Mouse (Mus musculus) forelimb bud, embryonic 11.5 days (tissue): ENCODE data around the gene Fga.

Experiments
- DNase-seq: peaks from one replicate; pipeline ENCODE4 v3.0.0-alpha.2; 2012; ENCODE audit warnings: low read depth, low spot score

Fga gene

DNA sequence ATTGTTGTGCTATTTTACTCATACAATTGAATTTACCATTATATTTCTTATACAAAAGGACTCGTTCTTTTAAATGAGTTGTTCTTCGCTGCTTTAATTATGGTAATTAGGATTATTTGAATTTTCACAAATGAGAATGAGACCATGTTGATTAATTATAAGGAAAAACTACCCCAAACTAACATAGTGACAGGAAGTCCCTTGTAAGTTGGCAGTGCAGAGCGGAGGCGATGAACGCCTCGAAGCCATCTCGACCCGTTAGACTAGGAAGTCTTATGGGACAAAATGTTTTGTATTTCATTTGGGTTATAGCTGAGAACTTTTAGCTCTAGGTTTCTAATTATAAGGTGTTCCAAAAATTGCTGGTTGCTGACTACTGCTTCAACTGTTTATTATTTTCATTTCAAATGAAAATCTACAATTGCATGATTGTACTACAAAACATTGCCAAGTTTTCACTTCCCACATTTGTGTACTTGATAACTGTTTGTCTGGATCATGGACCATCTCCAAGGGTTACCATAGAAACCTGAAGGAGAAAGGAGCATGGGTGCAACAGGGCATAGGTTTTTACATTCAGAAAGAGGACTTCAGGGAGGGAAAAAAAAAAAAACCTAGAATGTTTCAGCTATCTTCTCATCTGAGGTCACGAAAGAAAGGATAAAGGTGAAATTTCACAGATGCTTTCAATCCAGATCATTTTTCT is 1.8 kb downstream of the Fga start:
- DNase-seq: no peak

- no peak for DNase-seq
Measured at GRCm38 (mm10) chr3:83030331-83030730, 4.5 kb downstream of the Fga start.

DNA sequence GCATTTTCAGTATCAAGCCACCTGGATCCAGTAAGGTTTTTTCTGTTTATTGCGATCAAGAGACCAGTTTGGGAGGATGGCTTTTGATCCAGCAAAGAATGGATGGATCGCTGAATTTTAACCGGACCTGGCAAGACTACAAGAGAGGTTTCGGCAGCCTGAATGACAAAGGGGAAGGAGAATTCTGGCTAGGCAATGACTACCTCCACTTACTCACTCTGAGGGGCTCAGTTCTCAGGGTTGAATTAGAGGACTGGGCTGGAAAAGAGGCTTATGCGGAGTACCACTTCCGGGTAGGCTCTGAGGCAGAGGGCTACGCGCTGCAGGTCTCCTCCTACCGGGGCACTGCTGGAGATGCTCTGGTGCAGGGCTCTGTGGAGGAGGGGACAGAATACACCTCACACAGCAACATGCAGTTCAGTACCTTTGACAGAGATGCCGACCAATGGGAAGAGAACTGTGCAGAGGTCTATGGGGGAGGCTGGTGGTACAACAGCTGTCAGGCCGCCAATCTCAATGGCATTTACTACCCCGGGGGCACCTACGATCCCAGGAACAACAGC is 7.0 kb downstream of the Fga start:
- DNase-seq: no peak

- no peak for DNase-seq
Measured at GRCm38 (mm10) chr3:83033801-83034200, 7.9 kb downstream of the Fga start.

DNA sequence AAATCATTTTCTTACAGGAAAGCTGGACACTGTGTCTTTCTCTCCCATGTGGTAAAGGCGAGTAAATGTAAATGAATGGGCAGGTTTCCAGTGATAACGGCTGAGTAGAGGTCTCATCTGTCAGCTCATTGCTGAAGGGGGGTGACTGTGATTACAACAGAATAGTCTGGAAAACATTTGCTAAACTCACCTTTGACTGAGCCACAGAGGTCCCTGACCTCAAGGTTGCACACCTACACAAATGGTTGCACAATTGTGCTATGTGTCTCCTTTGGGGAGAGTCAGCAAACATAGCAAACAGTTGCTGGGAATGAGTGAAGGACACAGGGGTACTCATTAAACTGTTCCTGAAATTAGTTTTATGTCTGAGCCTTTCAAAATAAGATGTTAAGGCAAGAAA is 13.0 kb downstream of the Fga start:
- DNase-seq: no peak

- DNase-seq: no peak
Measured at GRCm38 (mm10) chr3:83039666-83040065, 13.8 kb downstream of the Fga start.

GRCm38 (mm10) chr3:83042451-83042850 is 16.6 kb downstream of the Fga start:
- DNase-seq: no peak

DNA sequence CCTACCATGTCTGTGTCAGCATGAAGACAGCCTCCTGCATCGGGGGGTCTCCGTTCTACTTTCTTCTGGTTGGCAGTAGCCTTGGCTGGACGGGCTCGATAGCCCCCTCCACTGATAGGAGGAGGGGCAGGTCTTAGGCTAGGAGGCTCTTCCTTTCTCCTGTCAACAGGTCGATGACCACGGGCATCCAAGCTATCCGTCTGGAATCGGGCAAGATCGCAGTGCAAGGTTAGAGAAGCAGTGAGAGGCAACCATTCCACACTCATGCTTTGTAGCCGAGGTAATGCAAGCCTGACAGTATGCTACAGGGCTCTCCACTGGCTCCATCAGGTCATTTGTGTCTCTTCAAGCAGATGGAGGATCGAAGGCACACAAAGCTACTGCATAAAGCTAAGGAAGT is 20.8 kb downstream of the Fga start:
- no peak for DNase-seq

DNA sequence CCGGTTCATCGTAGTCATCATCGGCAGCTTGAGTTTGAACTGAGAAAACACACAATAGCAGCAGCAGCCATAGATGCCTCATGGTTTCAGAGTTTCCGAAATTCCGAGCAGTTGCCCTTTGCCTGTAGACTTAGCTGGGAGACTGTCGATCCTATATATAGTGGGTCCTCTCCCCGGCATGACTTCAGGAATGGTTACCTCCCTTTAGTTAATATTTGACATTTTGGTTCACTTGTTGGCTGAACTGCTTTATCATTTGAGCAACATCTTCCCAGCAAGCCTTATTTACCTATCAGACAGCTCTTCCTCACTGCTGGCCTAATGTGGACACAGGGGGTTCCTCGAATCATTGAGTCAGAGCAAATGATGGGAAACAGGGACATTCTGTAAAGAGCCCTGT is 23.8 kb downstream of the Fga start, which contains the start of gene Fgb:
Fgb (minus strand) TSS at position 184 of the 400 bp plus-strand sequence.
- DNase-seq: no peak

DNA sequence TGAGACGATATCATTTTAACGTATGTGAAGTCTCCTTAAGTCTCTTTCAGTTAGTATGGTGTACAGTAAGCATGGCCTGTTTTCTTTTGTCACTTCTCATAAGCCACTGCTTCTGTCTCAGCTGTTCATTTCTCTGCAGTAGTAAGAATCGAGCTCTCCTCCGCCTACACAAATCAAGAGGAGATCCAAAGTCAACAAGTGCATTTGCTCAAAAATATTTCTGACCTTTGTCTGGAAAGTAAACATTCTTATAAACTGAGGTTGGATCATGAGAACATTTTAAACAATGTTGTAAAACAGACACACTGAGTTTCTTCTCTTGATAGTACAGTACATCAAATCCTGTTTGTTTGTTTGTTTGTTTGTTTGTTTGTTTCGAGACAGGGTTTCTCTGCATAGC is 24.8 kb downstream of the Fga start:
- no peak for DNase-seq

DNA sequence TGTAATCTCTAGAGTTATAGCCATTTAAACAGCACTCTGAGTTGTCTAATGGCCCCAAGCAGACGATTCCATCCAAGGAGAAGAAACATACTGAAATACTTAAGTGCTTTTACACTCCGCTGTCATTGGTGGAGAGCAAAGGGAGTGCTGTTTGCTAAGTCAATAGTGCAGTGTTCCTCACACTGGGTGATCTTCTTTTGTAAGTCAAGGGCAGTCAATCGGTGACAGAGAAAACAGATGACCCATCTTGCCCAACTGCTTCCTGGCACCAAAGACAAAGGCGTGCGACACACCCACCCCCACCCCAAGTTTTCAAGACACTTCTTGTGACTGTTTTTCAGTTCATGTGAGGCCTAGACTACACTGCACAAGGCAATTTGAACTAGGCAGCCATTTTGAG is 26.2 kb downstream of the Fga start:
- DNase-seq: no peak

DNA sequence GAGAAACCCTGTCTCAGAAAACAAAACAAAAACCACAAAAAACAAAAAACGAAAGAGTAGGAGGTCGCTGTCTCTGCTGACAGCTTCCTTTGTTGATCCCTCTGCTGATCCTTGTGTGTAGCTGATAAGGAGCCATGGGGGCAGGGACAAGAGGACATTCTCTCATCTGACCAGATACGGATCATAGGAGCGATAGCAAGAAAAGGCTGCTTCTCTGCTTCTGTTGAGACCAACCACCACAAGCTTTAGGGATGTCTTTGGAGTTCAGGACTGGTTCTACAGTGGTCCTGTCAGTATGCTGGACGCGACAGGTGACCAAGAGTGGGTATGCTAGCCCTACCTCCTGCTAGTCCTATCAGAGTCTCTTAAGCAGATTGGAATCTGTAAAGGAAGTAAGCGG is 27.2 kb downstream of the Fga start:
- no peak for DNase-seq

GRCm38 (mm10) chr3:83053758-83054157 is 27.9 kb downstream of the Fga start:
- no peak for DNase-seq

DNA sequence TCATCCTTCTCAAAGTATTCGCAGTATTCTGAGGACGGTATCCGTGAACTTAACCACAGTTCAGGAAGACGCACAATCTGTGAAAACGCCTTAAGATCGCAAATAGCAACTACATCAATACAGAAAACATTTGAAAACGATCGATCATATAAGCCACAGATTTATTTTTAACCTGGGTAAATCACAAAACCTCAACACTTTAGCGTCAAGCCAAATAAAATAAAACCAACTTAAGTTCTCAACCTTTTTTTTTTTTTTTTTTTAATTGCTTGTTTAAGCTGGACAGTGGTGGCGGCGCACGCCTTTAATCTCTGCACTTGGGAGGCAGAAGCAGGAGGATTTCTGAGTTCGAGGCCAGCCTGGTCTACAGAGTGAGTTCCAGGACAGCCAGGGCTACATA is 28.9 kb downstream of the Fga start:
- no peak for DNase-seq

- DNase-seq: peak; percentile 97
Measured at GRCm38 (mm10) chr3:83055281-83056038, 29.6 kb downstream of the Fga start, which contains the start of gene Plrg1. TSS of gene Plrg1 (plus strand) at chr3:83055522.

DNA sequence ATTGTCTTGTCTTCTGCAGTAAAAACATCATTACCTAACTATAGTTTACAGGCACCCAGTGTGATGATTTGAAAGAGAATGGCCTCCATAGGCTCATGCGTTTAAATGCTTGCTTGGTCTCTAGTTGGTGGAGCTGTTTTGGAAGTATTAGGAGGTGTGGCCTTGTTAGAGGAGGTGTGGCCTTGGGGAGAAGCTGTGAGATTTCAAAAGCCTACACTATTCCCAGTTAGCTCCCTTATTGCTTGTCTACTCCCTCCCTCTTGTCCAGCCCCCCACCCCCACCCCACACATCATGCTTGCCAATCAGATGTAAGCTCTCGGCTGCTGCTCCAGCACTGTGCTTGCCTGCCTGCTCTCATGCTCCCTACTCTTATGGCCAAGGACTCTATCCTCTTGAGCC is 31.2 kb downstream of the Fga start:
- DNase-seq: no peak

DNA sequence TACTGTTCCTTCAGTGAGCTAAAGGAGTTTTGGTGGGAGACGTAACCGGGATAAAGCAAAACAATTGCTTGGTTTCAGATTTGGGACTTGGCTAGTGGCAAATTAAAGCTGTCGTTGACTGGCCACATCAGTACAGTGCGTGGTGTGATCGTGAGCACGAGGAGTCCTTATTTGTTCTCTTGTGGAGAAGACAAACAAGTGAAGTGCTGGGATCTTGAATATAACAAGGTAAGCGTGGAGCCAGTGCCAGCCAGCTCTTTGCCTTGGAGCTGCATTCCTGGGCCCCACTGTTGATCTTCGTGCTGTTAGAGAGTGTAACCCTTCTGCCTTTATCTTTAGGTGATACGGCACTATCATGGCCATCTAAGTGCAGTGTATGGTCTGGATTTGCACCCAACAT is 42.0 kb downstream of the Fga start:
- no peak for DNase-seq

- DNase-seq: no peak
Measured at GRCm38 (mm10) chr3:83068869-83069268, 43.0 kb downstream of the Fga start.

GRCm38 (mm10) chr3:83070231-83070630 is 44.4 kb downstream of the Fga start:
- no peak for DNase-seq

- no peak for DNase-seq
Measured at GRCm38 (mm10) chr3:83076563-83076962, 50.7 kb downstream of the Fga start.

- peak; percentile 63 for DNase-seq
Measured at GRCm38 (mm10) chr3:83080567-83081055, 54.7 kb downstream of the Fga start.
